Mouse (Mus musculus) embryonic fibroblast, embryonic 13.5 days (primary cell): ENCODE measurements around the gene Tecr.

Source experiments
- CTCF ChIP-seq: IDR thresholded peaks from 2 replicates; pipeline ENCODE4 v1.5.1; 2011; ENCODE audit warnings: mild to moderate bottlenecking, control low read depth, low read length, moderate library complexity, borderline replicate concordance; ENCODE audit not compliant: insufficient read depth
- POLR2A ChIP-seq: IDR thresholded peaks from 2 replicates; pipeline ENCODE4 v1.6.1; 2011; ENCODE audit warnings: low read depth, mild to moderate bottlenecking, control low read depth, low read length, moderate library complexity

DNA sequence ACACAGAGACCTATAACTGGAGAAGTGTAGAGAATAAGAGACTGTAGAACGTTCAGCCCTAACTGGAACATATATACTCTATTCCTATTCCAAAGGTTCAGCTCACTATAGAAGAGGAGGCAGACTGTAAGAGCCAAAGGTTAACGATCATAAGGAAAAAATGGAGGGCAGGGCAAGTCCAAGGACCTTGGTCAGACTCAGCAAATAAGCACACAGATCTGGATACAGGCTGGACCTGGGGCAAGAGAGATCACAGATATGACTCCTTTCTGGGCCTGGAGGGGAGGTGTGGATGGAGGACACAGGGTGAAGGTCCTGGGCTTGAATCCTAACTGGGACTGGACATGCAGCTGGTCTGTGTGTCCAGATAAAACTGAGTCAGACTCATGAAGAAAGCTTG, 73.0 kb downstream of the Tecr start:
- TF ChIP-seq POLR2A (no peak), CTCF (no peak)
